Mouse (Mus musculus) CH12.LX (cell line): ENCODE data around the gene Retnlb. TPM values are rescaled to one million over a fixed set of nuclear protein-coding genes. Genes with fewer than 3 reads are reported as not detected.

Source experiments
- DNase-seq: peaks from one replicate; pipeline ENCODE4 v3.0.0-alpha.2; 2013; ENCODE audit errors: extremely low read depth
- H3K27ac ChIP-seq: 2 replicates; pipeline ENCODE4 v1.5.1; 2012; ENCODE audit warnings: low read depth, mild to moderate bottlenecking, control low read depth, moderate library complexity; ENCODE audit not compliant: insufficient read depth
- H3K27me3 ChIP-seq: replicated peaks from 2 replicates; pipeline ENCODE3; 2012; ENCODE audit warnings: inconsistent platforms
- H3K36me3 ChIP-seq, 2 experiments: replicated peaks in 1 of 2; 2 replicates each; pipeline versions ENCODE3 to v1.6.1; 2012; ENCODE audit warnings: inconsistent platforms in 1 of 2, low read length in 1 of 2, mild to moderate bottlenecking in 1 of 2, mixed read lengths in 1 of 2, moderate library complexity in 1 of 2; ENCODE audit not compliant: control insufficient read depth in 1 of 2, insufficient read depth in 1 of 2
- H3K4me1 ChIP-seq, 2 experiments: 2 replicates each; pipeline ENCODE4 v1.6.1; 2012; ENCODE audit warnings: inconsistent platforms in 1 of 2, moderate library complexity in 1 of 2; ENCODE audit not compliant: insufficient read depth in 2 of 2, control insufficient read depth in 1 of 2
- H3K4me2 ChIP-seq: 2 replicates; pipeline ENCODE4 v1.6.1; 2012; ENCODE audit warnings: low read depth, mild to moderate bottlenecking, control low read depth; ENCODE audit not compliant: poor library complexity, insufficient read depth, severe bottlenecking
- H3K4me3 ChIP-seq, 3 experiments: fragments of 150-350 bp in 1 of 3; sonication (generic) in 1 of 3; replicated peaks in 1 of 3; 2 replicates each; pipeline versions ENCODE3 to v1.5.1; 2011 to 2012; ENCODE audit warnings: low read depth in 2 of 3, low read length in 2 of 3, mild to moderate bottlenecking in 2 of 3, moderate library complexity in 2 of 3, control low read depth in 1 of 3, improper control_type of control experiment in 1 of 3, inconsistent platforms in 1 of 3, mixed read lengths in 1 of 3; ENCODE audit not compliant: poor library complexity in 1 of 3
- H3K79me2 ChIP-seq: replicated peaks from 2 replicates; pipeline ENCODE4 v1.6.1; 2012; ENCODE audit warnings: mild to moderate bottlenecking, moderate library complexity; ENCODE audit not compliant: control insufficient read depth, poor library complexity, insufficient read depth, severe bottlenecking; ENCODE audit errors: extremely low read depth
- H3K9ac ChIP-seq: 2 replicates; pipeline ENCODE4 v1.6.1; 2012; ENCODE audit warnings: low read depth, mild to moderate bottlenecking, control low read depth, moderate library complexity; ENCODE audit not compliant: insufficient read depth
- H3K9me3 ChIP-seq: replicated peaks from 2 replicates; pipeline ENCODE3; 2012; ENCODE audit warnings: low read length, inconsistent platforms, mixed read lengths
- CHD1 ChIP-seq: IDR thresholded peaks from 2 replicates; pipeline ENCODE4 v1.6.1; 2012; ENCODE audit warnings: low read depth, low read length, improper control_type of control experiment, inconsistent platforms
- CHD2 ChIP-seq: IDR thresholded peaks from 2 replicates; pipeline ENCODE4 v1.6.1; 2011; ENCODE audit warnings: low read length, improper control_type of control experiment
- CTCF ChIP-seq, 2 experiments: IDR thresholded peaks in 1 of 2; conservative IDR thresholded peaks in 1 of 2; 2 replicates each; pipeline ENCODE4 v1.5.1; 2011 to 2012; ENCODE audit warnings: low read depth in 2 of 2, low read length in 2 of 2, improper control_type of control experiment in 1 of 2, inconsistent platforms in 1 of 2, mild to moderate bottlenecking in 1 of 2, moderate library complexity in 1 of 2
- E2F4 ChIP-seq: IDR thresholded peaks from 2 replicates; pipeline ENCODE4 v1.6.1; 2011; ENCODE audit warnings: low read depth, low read length, improper control_type of control experiment; ENCODE audit not compliant: insufficient replicate concordance
- EP300 ChIP-seq: IDR thresholded peaks from 2 replicates; pipeline ENCODE4 v1.6.1; 2011; ENCODE audit warnings: low read length, improper control_type of control experiment
- IRF4 ChIP-seq: IDR thresholded peaks from 2 replicates; pipeline ENCODE4 v1.6.1; 2014; ENCODE audit warnings: low read depth, mild to moderate bottlenecking, inconsistent platforms, low read length, improper control_type of control experiment
- JUND ChIP-seq: conservative IDR thresholded peaks from 2 replicates; pipeline ENCODE4 v1.6.1; 2011; ENCODE audit warnings: low read depth, low read length, improper control_type of control experiment
- MAZ ChIP-seq: IDR thresholded peaks from 2 replicates; pipeline ENCODE4 v1.6.1; 2012; ENCODE audit warnings: low read depth, mild to moderate bottlenecking, inconsistent platforms, low read length, improper control_type of control experiment, moderate library complexity
- MEF2A ChIP-seq: IDR thresholded peaks from 2 replicates; pipeline ENCODE4 v1.6.1; 2014; ENCODE audit warnings: low read depth, mild to moderate bottlenecking, inconsistent platforms, low read length, improper control_type of control experiment, borderline replicate concordance
- NRF1 ChIP-seq: IDR thresholded peaks from 2 replicates; pipeline ENCODE4 v1.6.1; 2014; ENCODE audit warnings: low read depth, mild to moderate bottlenecking, inconsistent platforms, low read length, improper control_type of control experiment, moderate library complexity
- POLR2A ChIP-seq: IDR thresholded peaks from 2 replicates; pipeline ENCODE4 v1.6.1; 2011; ENCODE audit warnings: low read depth, mild to moderate bottlenecking, improper control_type of control experiment, low read length
- RAD21 ChIP-seq: IDR thresholded peaks from 2 replicates; pipeline ENCODE4 v1.6.1; 2011; ENCODE audit warnings: low read depth, mild to moderate bottlenecking, low read length, improper control_type of control experiment, moderate library complexity
- SIN3A ChIP-seq: IDR thresholded peaks from 2 replicates; pipeline ENCODE4 v1.6.1; 2012; ENCODE audit warnings: low read length, improper control_type of control experiment, inconsistent platforms
- TBP ChIP-seq: conservative IDR thresholded peaks from 2 replicates; pipeline ENCODE4 v1.6.1; 2011; ENCODE audit warnings: low read depth, low read length, improper control_type of control experiment
- UBTF ChIP-seq: IDR thresholded peaks from 2 replicates; pipeline ENCODE4 v1.6.1; 2012; ENCODE audit warnings: low read depth, mild to moderate bottlenecking, inconsistent platforms, low read length, improper control_type of control experiment, moderate library complexity
- USF1 ChIP-seq: IDR thresholded peaks from 2 replicates; pipeline ENCODE4 v1.6.1; 2014; ENCODE audit warnings: low read depth, mild to moderate bottlenecking, inconsistent platforms, low read length, improper control_type of control experiment
- USF2 ChIP-seq: conservative IDR thresholded peaks from 2 replicates; pipeline ENCODE4 v1.6.1; 2011; ENCODE audit warnings: low read depth, low read length, improper control_type of control experiment
- ZC3H11A ChIP-seq: IDR thresholded peaks from 2 replicates; pipeline ENCODE4 v1.6.1; 2012; ENCODE audit warnings: low read depth, mild to moderate bottlenecking, inconsistent platforms, low read length, improper control_type of control experiment
- ZNF384 ChIP-seq: IDR thresholded peaks from 2 replicates; pipeline ENCODE4 v1.6.1; 2012; ENCODE audit warnings: low read depth, low read length, improper control_type of control experiment, inconsistent platforms
- dilution Hi-C: fragments of 300-500 bp; cut with MboI; formaldehyde crosslinking; loops from 2 replicates; pipeline ENCODE4 v1.14.3; 2020; ENCODE audit warnings: low sequenced_read_pairs; ENCODE audit not compliant: extremely low pct_unique_long_range_greater_than_20kb, extremely low pct_ligation_motif_present
- in situ Hi-C: fragments of 300-500 bp; cut with MboI; formaldehyde crosslinking; loops from 3 replicates; pipeline ENCODE4 v1.14.3; 2019; ENCODE audit warnings: low sequenced_read_pairs, low pct_ligation_motif_present, low pct_unique_long_range_greater_than_20kb, mixed read lengths
- polyA plus RNA-seq: library from polyadenylated mRNA; unstranded; fragments of >175 nt; gene quantifications from 2 replicates; pipeline ENCODE4 v1.2.1, GENCODE M21; 2012; ENCODE audit warnings: low read depth; ENCODE audit not compliant: insufficient read length
- total RNA-seq, 2 experiments: library from RNA; depleted of rRNA; stranded (reverse); fragments of 300-350 nt in 1 of 2; fragments of >200 nt in 1 of 2; gene quantifications; 2 replicates each; pipeline ENCODE4 v1.2.3; 2012 to 2014

Retnlb gene
- total RNA-seq (2012; rRNA removed) (not detected in 2 replicates), total RNA-seq (2014; rRNA removed) (not detected in 2 replicates), polyA plus RNA-seq (not detected in 2 replicates)

DNA sequence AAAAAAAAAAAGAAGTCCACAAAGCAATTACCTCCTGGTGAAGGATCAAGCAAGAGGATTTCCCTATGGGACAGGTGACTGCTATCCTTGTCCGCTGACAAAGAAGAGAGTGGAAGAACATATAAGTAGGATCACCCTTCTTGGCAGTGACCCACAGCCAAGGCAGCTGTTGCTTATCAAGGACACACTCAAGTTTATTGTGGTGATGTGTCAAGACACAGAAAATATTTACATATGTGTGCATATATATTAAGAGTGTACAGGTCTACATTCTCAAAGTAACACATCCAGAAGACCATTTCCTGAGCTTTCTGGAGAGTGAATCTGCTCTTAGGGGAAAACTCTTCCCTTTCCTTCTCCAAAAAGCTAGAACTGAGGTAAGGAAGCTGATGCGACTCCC lies at the start of gene Retnlb:
TSS of gene Retnlb (plus strand) at position 162 of the 400 bp plus-strand sequence.
- Histone ChIP-seq H3K27me3 (no peaks in the 10 kb centered on the region), H3K4me2 (no peak within 1 kb of the TSS), H3K79me2 (no peaks in the 10 kb centered on the region), H3K4me1 (no peaks in the 10 kb centered on the region), H3K4me3 (no peak within 1 kb of the TSS), H3K9ac (no peak within 1 kb of the TSS), H3K27ac (no peak within 1 kb of the TSS), H3K36me3 (no peaks in the 10 kb centered on the region), H3K9me3 (peaks cover 42% of the 10 kb centered on the region)
- TF ChIP-seq CTCF (conservative IDR thresholded peaks at IDR 0.05 in 1 of 2, IDR thresholded peaks at IDR 0.05 in 1 of 2; ENCODE audit: low read depth in 2 of 2, low read length in 2 of 2), result no peak
- TF ChIP-seq IRF4, result no peak
- TF ChIP-seq CHD2, result no peak
- no peak for TF ChIP-seq EP300
- TF ChIP-seq USF1, result no peak
- TF ChIP-seq CHD1, result no peak
- TF ChIP-seq ZC3H11A, result no peak
- TF ChIP-seq NRF1, result no peak
- TF ChIP-seq MAZ, result no peak
- no peak for TF ChIP-seq MEF2A
- no peak for TF ChIP-seq E2F4
- TF ChIP-seq UBTF, result no peak
- TF ChIP-seq SIN3A, result no peak
- TF ChIP-seq ZNF384, result no peak
- no peak for TF ChIP-seq RAD21
- no peak for TF ChIP-seq TBP
- no peak for TF ChIP-seq POLR2A
- DNase-seq, result no peak
- dilution Hi-C loops (no loop called here), in situ Hi-C loops (no loop called here)

- no peaks in the 10 kb centered on the region for H3K27me3 ChIP-seq
- H3K9ac ChIP-seq, result no peak overlapping the region
- no peaks in the 10 kb centered on the region for H3K36me3 ChIP-seq
- H3K9me3 ChIP-seq, result peaks cover 19% of the 10 kb centered on the region
- no peak overlapping the region for H3K4me2 ChIP-seq
- no peak overlapping the region for H3K27ac ChIP-seq
- in situ Hi-C loops (no loop called here), dilution Hi-C loops (no loop called here)
- H3K4me1 ChIP-seq, result no peaks in the 10 kb centered on the region
- no peak overlapping the region for H3K4me3 ChIP-seq
- TF ChIP-seq EP300 (no peak), USF2 (no peak), JUND (no peak), CTCF (conservative IDR thresholded peaks at IDR 0.05 in 1 of 2, IDR thresholded peaks at IDR 0.05 in 1 of 2; ENCODE audit: low read depth in 2 of 2, low read length in 2 of 2) (no peak)
- no peak for DNase-seq
- no peaks in the 10 kb centered on the region for H3K79me2 ChIP-seq
Observed at GRCm38 (mm10) chr16:48769183-48769582, 47.5 kb upstream of the Retnlb start.
